Mouse (Mus musculus): ENCODE measurements around the gene Slc13a2. TPM values are rescaled to one million over a fixed set of nuclear protein-coding genes. Genes with fewer than 3 reads are reported as not detected.

Gene Slc13a2
- polyA plus RNA-seq, 1 experiment, result not detected

- no peak for TF ChIP-seq CTCF (IDR thresholded peaks at IDR 0.05; ENCODE audit: borderline replicate concordance, insufficient read depth, low read length)
- no peak for TF ChIP-seq POLR2A (IDR thresholded peaks at IDR 0.05; ENCODE audit: low read depth, low read length)
- Histone ChIP-seq H3K27ac (ENCODE audit: insufficient read depth, low read length) (no peak overlapping the region), H3K4me1 (ENCODE audit: control insufficient read depth, insufficient read depth, low read length) (no peaks in the 10 kb centered on the region), H3K4me3 (ENCODE audit: insufficient read depth, low read length) (no peak overlapping the region)
These were observed 21.1 kb downstream of the Slc13a2 start for GRCm38 (mm10) chr11:78400936-78401335.

- Histone ChIP-seq H3K27ac (ENCODE audit: insufficient read depth, low read length) (no peak overlapping the region), H3K4me3 (ENCODE audit: insufficient read depth, low read length) (no peak overlapping the region), H3K4me1 (ENCODE audit: control insufficient read depth, insufficient read depth, low read length) (no peaks in the 10 kb centered on the region)
- peak; percentile 56; the same call in 1 of the 2 replicates for TF ChIP-seq CTCF (IDR thresholded peaks at IDR 0.05; ENCODE audit: borderline replicate concordance, insufficient read depth, low read length)
- no peak for TF ChIP-seq POLR2A (IDR thresholded peaks at IDR 0.05; ENCODE audit: low read depth, low read length)
These were observed 22.3 kb downstream of the Slc13a2 start for GRCm38 (mm10) chr11:78399680-78400079.

- TF ChIP-seq CTCF (IDR thresholded peaks at IDR 0.05; ENCODE audit: borderline replicate concordance, insufficient read depth, low read length) (no peak), POLR2A (IDR thresholded peaks at IDR 0.05; ENCODE audit: low read depth, low read length) (no peak)
- H3K27ac ChIP-seq (ENCODE audit: insufficient read depth, low read length), result no peak overlapping the region
- no peaks in the 10 kb centered on the region for H3K4me1 ChIP-seq (ENCODE audit: control insufficient read depth, insufficient read depth, low read length)
- H3K4me3 ChIP-seq (ENCODE audit: insufficient read depth, low read length), result no peak overlapping the region
These were observed 23.8 kb downstream of the Slc13a2 start for GRCm38 (mm10) chr11:78398212-78398611.

DNA sequence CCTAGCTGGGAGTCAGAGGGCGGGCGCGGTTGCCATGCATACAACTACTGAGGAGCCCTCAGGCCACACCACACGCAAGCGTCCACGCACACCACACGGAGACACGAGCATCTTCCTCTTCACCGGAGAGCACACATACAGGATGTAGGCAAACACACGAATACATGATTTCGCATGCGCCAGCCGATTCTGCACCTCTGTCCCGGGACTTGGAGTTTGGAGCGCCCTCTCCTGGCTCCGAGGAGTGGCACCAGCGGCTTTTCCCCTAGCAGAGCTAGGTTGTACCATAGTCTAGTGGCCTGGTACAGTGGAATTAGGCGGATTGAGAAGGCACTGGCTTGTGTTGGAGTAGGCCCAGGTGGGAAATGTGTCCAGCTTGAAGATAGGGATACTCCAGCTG, 24.6 kb downstream of the Slc13a2 start:
- H3K4me1 ChIP-seq (ENCODE audit: control insufficient read depth, insufficient read depth, low read length), result no peaks in the 10 kb centered on the region
- H3K4me3 ChIP-seq (ENCODE audit: insufficient read depth, low read length), result no peak overlapping the region
- TF ChIP-seq CTCF (IDR thresholded peaks at IDR 0.05; ENCODE audit: borderline replicate concordance, insufficient read depth, low read length), result peak; percentile 52
- no peak for TF ChIP-seq POLR2A (IDR thresholded peaks at IDR 0.05; ENCODE audit: low read depth, low read length)
- no peak overlapping the region for H3K27ac ChIP-seq (ENCODE audit: insufficient read depth, low read length)

- no peak overlapping the region for H3K27ac ChIP-seq (ENCODE audit: insufficient read depth, low read length)
- no peaks in the 10 kb centered on the region for H3K4me1 ChIP-seq (ENCODE audit: control insufficient read depth, insufficient read depth, low read length)
- H3K4me3 ChIP-seq (ENCODE audit: insufficient read depth, low read length), result no peak overlapping the region
- TF ChIP-seq POLR2A (IDR thresholded peaks at IDR 0.05; ENCODE audit: low read depth, low read length), result no peak
- no peak for TF ChIP-seq CTCF (IDR thresholded peaks at IDR 0.05; ENCODE audit: borderline replicate concordance, insufficient read depth, low read length)
These were observed 25.1 kb downstream of the Slc13a2 start for GRCm38 (mm10) chr11:78396950-78397349.

- TF ChIP-seq CTCF (IDR thresholded peaks at IDR 0.05; ENCODE audit: borderline replicate concordance, insufficient read depth, low read length) (no peak), POLR2A (IDR thresholded peaks at IDR 0.05; ENCODE audit: low read depth, low read length) (no peak)
- Histone ChIP-seq H3K4me1 (ENCODE audit: control insufficient read depth, insufficient read depth, low read length) (no peaks in the 10 kb centered on the region), H3K4me3 (ENCODE audit: insufficient read depth, low read length) (no peak overlapping the region), H3K27ac (ENCODE audit: insufficient read depth, low read length) (no peak overlapping the region)
These were observed 29.3 kb downstream of the Slc13a2 start for GRCm38 (mm10) chr11:78392728-78393127.

- no peak within 1 kb of the TSS for H3K27ac ChIP-seq (ENCODE audit: insufficient read depth, low read length)
These were observed 35.4 kb downstream of the Slc13a2 start, which contains the start of gene Foxn1 for GRCm38 (mm10) chr11:78386508-78387043. Gene Foxn1 (minus strand): TSS chr11:78386558.

DNA sequence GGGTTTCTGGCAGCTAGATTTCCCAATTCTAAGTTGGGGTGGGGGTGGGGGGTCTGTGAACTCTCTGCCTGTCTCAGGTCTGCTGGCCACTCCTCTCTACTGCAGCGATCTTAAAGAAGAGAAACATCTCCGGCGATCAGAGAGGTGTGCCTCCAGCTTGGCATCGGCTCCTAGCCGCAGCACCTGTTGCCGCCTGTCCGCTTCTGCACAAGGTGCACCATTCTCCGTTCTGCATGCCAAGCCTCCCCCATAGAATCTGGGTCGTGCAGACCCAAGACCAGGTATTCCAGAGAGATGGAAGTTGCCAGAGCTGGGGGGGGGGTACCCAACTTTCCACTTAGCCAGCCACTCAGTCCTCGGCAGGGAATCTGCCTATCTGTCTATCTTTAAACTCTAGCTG, 36.2 kb downstream of the Slc13a2 start:
- Histone ChIP-seq H3K27ac (ENCODE audit: insufficient read depth, low read length) (no peak overlapping the region), H3K4me1 (ENCODE audit: control insufficient read depth, insufficient read depth, low read length) (peaks cover 14% of the 10 kb centered on the region), H3K4me3 (ENCODE audit: insufficient read depth, low read length) (no peak overlapping the region)
- TF ChIP-seq CTCF (IDR thresholded peaks at IDR 0.05; ENCODE audit: borderline replicate concordance, insufficient read depth, low read length) (no peak), POLR2A (IDR thresholded peaks at IDR 0.05; ENCODE audit: low read depth, low read length) (no peak)

More at GRCm38 (mm10) chr11:78386508-78387043, 35.4 kb downstream of the Slc13a2 start, which contains the start of gene Foxn1:
- Histone ChIP-seq H3K4me3 (ENCODE audit: insufficient read depth, low read length) (no peak within 1 kb of the TSS), H3K4me1 (ENCODE audit: control insufficient read depth, insufficient read depth, low read length) (peaks cover 14% of the 10 kb centered on the region)
- TF ChIP-seq POLR2A (IDR thresholded peaks at IDR 0.05; ENCODE audit: low read depth, low read length), result no peak
- TF ChIP-seq CTCF (IDR thresholded peaks at IDR 0.05; ENCODE audit: borderline replicate concordance, insufficient read depth, low read length), result no peak

- Histone ChIP-seq H3K4me1 (ENCODE audit: control insufficient read depth, insufficient read depth, low read length) (peaks cover 14% of the 10 kb centered on the region), H3K27ac (ENCODE audit: insufficient read depth, low read length) (peak overlapping the region; percentile 77; the same call in 1 of the 2 replicates), H3K4me3 (ENCODE audit: insufficient read depth, low read length) (no peak overlapping the region)
- TF ChIP-seq CTCF (IDR thresholded peaks at IDR 0.05; ENCODE audit: borderline replicate concordance, insufficient read depth, low read length) (no peak), POLR2A (IDR thresholded peaks at IDR 0.05; ENCODE audit: low read depth, low read length) (no peak)
These were observed 39.3 kb downstream of the Slc13a2 start for GRCm38 (mm10) chr11:78382701-78383100.

DNA sequence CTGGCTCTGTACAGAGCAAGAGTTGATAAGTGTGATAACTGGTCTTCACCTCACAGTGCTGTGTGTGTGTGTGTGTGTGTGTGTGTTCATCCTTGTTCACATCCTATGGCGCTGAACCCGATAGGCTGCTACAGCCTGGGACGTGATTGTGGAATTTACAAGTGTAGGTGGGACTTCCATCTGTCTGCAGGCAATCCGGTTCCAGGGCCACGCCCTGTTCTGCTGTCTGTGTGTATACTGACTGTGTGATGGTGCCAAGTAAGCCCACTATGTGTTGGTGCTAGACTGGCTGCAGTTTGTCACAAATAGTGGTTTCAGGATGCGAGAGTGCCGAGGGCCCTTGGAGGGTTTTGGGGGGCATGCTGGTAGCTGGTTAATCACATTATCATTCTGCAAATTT, 39.7 kb downstream of the Slc13a2 start:
- Histone ChIP-seq H3K27ac (ENCODE audit: insufficient read depth, low read length) (peak overlapping the region; percentile 22; the same call in 1 of the 2 replicates), H3K4me3 (ENCODE audit: insufficient read depth, low read length) (no peak overlapping the region), H3K4me1 (ENCODE audit: control insufficient read depth, insufficient read depth, low read length) (peaks cover 14% of the 10 kb centered on the region)
- TF ChIP-seq POLR2A (IDR thresholded peaks at IDR 0.05; ENCODE audit: low read depth, low read length), result no peak
- no peak for TF ChIP-seq CTCF (IDR thresholded peaks at IDR 0.05; ENCODE audit: borderline replicate concordance, insufficient read depth, low read length)

Data from embryonic fibroblast, embryonic 13.5 days (primary cell).